ENCODE assay signal across 8 mouse cellular contexts in genomic region chr9:58805601-58806318, GRCm38 (mm10). TPM values are rescaled to one million over a fixed set of nuclear protein-coding genes. Genes with fewer than 3 reads are reported as not detected.
DNase-seq lines count a peak whose midpoint lies in the region; ATAC-seq and TF ChIP-seq lines count a peak whose summit lies in the region.

No protein-coding gene starts in this region.

- TF ChIP-seq EP300 in MEL (IDR thresholded peaks at IDR 0.05; ENCODE audit: low read depth in 1 of 2, low read length in 2 of 2) = no peak

- 9% methylated on average over 15 of the region's 15 CpGs for WGBS in forebrain, postnatal 0 days
- 15% methylated on average over 15 of the region's 15 CpGs for WGBS in hindbrain, embryonic 14.5 days
- WGBS in limb, embryonic 15.5 days = 11% methylated on average over 15 of the region's 15 CpGs
- 10% methylated on average over 15 of the region's 15 CpGs for WGBS in midbrain, embryonic 13.5 days
- 12% methylated on average over 15 of the region's 15 CpGs for WGBS in stomach, embryonic 15.5 days

- TF ChIP-seq RAD21 in MEL (IDR thresholded peaks at IDR 0.05; ENCODE audit: low read depth, low read length) = no peak

- peak; percentile 69 for ATAC-seq in forebrain, postnatal 0 days
- no peak for ATAC-seq in hindbrain, embryonic 14.5 days (ENCODE audit: low FRiP score)
- no peak for ATAC-seq in limb, embryonic 15.5 days (ENCODE audit: insufficient number of reproducible peaks, low FRiP score, low TSS enrichment, low read depth)
- peak; percentile 85 for ATAC-seq in midbrain, embryonic 13.5 days
- no peak for ATAC-seq in stomach, embryonic 15.5 days (ENCODE audit: insufficient read depth, low FRiP score, low read depth)

- no peaks in the 10 kb centered on the region for H3K36me3 ChIP-seq in MEL (ENCODE audit: control insufficient read depth in 1 of 2, insufficient read depth in 2 of 2, low read length in 2 of 2)
- H3K36me3 ChIP-seq in forebrain, postnatal 0 days (ENCODE audit: insufficient read depth) = no peaks in the 10 kb centered on the region
- H3K36me3 ChIP-seq in hindbrain, embryonic 14.5 days (replicated peaks; ENCODE audit: control insufficient read depth, insufficient read depth) = no peaks in the 10 kb centered on the region
- H3K36me3 ChIP-seq in limb, embryonic 15.5 days = no peaks in the 10 kb centered on the region
- H3K36me3 ChIP-seq in midbrain, embryonic 13.5 days = no peaks in the 10 kb centered on the region
- H3K36me3 ChIP-seq in stomach, embryonic 15.5 days = no peaks in the 10 kb centered on the region

- no peak for TF ChIP-seq CTCF in MEL (IDR thresholded peaks at IDR 0.05 in 2 of 3, conservative IDR thresholded peaks at IDR 0.05 in 1 of 3; ENCODE audit: control insufficient read depth in 1 of 3, insufficient read depth in 1 of 3, low read depth in 2 of 3, low read length in 3 of 3, poor library complexity in 1 of 3, severe bottlenecking in 1 of 3)
- TF ChIP-seq CTCF in forebrain, postnatal 0 days (IDR thresholded peaks at IDR 0.05; ENCODE audit: low read depth) = no peak

- H3K27me3 ChIP-seq in MEL (ENCODE audit: control insufficient read depth in 1 of 2, insufficient read depth in 2 of 2, low read length in 2 of 2) = peaks cover 3 to 9% of the 10 kb centered on the region in 2 experiments
- H3K27me3 ChIP-seq in forebrain, postnatal 0 days (ENCODE audit: insufficient read depth, low read length) = peaks cover 7% of the 10 kb centered on the region
- no peaks in the 10 kb centered on the region for H3K27me3 ChIP-seq in hindbrain, embryonic 14.5 days (ENCODE audit: control insufficient read depth, insufficient read depth, low read length)
- H3K27me3 ChIP-seq in limb, embryonic 15.5 days = 0 out of 2 replicates have a peak, but pooled peaks cover 2% of the 10 kb centered on the region
- H3K27me3 ChIP-seq in midbrain, embryonic 13.5 days = 0 out of 2 replicates have a peak, but pooled peaks cover 3% of the 10 kb centered on the region
- no peaks in the 10 kb centered on the region for H3K27me3 ChIP-seq in stomach, embryonic 15.5 days (replicated peaks)

- no peak overlapping the region for H3K27ac ChIP-seq in MEL (ENCODE audit: control insufficient read depth, low read depth, low read length)
- no peak overlapping the region for H3K27ac ChIP-seq in forebrain, postnatal 0 days (ENCODE audit: low read depth, low read length)
- no peak overlapping the region for H3K27ac ChIP-seq in hindbrain, embryonic 14.5 days
- no peak overlapping the region for H3K27ac ChIP-seq in limb, embryonic 15.5 days
- no peak overlapping the region for H3K27ac ChIP-seq in midbrain, embryonic 13.5 days
- no peak overlapping the region for H3K27ac ChIP-seq in stomach, embryonic 15.5 days

- H3K4me3 ChIP-seq in MEL (ENCODE audit: control insufficient read depth in 1 of 2, insufficient read depth in 1 of 2, low read depth in 2 of 2, low read length in 2 of 2) = no peak overlapping the region
- H3K4me3 ChIP-seq in forebrain, postnatal 0 days (ENCODE audit: low read depth, low read length) = 0 out of 2 replicates have a peak overlapping the region, but pooled peaks have one; percentile 9
- H3K4me3 ChIP-seq in hindbrain, embryonic 14.5 days (replicated peaks; ENCODE audit: low read length) = no peak overlapping the region; the same call in 1 of the 2 replicates
- peak overlapping the region; percentile 24 for H3K4me3 ChIP-seq in limb, embryonic 15.5 days
- H3K4me3 ChIP-seq in midbrain, embryonic 13.5 days (replicated peaks) = peak overlapping the region; percentile 27
- peak overlapping the region; percentile 15 for H3K4me3 ChIP-seq in stomach, embryonic 15.5 days (replicated peaks)

- peak overlapping the region; percentile 44 for H3K4me2 ChIP-seq in forebrain, postnatal 0 days (ENCODE audit: low read depth)
- H3K4me2 ChIP-seq in hindbrain, embryonic 14.5 days (replicated peaks) = peak overlapping the region; percentile 45
- H3K4me2 ChIP-seq in limb, embryonic 15.5 days = peak overlapping the region; percentile 46
- H3K4me2 ChIP-seq in midbrain, embryonic 13.5 days (replicated peaks) = peak overlapping the region; percentile 57
- H3K4me2 ChIP-seq in stomach, embryonic 15.5 days = peak overlapping the region; percentile 48

- 0 out of 4 replicates have a peak, but pooled peaks cover 0 to 3% of the 10 kb centered on the region in 2 experiments for H3K4me1 ChIP-seq in MEL (ENCODE audit: control insufficient read depth in 1 of 2, insufficient read depth in 2 of 2, low read length in 2 of 2)
- H3K4me1 ChIP-seq in forebrain, postnatal 0 days (ENCODE audit: insufficient read depth) = peaks cover 8% of the 10 kb centered on the region
- H3K4me1 ChIP-seq in hindbrain, embryonic 14.5 days (replicated peaks; ENCODE audit: control insufficient read depth, insufficient read depth, low read length) = peaks cover 9% of the 10 kb centered on the region
- peaks cover 6% of the 10 kb centered on the region for H3K4me1 ChIP-seq in limb, embryonic 15.5 days
- peaks cover 9% of the 10 kb centered on the region for H3K4me1 ChIP-seq in midbrain, embryonic 13.5 days (replicated peaks)
- 0 out of 2 replicates have a peak, but pooled peaks cover 4% of the 10 kb centered on the region for H3K4me1 ChIP-seq in stomach, embryonic 15.5 days

- no peak for TF ChIP-seq POLR2A in MEL (IDR thresholded peaks at IDR 0.05; ENCODE audit: control insufficient read depth in 1 of 2, insufficient read depth in 1 of 2, low read depth in 1 of 2, low read length in 2 of 2, poor library complexity in 1 of 2)

- peak; percentile 71 for DNase-seq in MEL (ENCODE audit: low read depth, low spot score)
- peak; percentile 72 for DNase-seq in adrenal gland, postnatal 25 days
- DNase-seq in forebrain, postnatal 0 days = peak; percentile 52
- peak; percentile 69 for DNase-seq in hindbrain, embryonic 14.5 days (ENCODE audit: low spot score)
- DNase-seq in cerebellum, adult 9-11 months = no peak

- no peaks in the 10 kb centered on the region for H3K9me3 ChIP-seq in MEL (replicated peaks; ENCODE audit: insufficient read depth, low read length)
- no peaks in the 10 kb centered on the region for H3K9me3 ChIP-seq in forebrain, postnatal 0 days (ENCODE audit: low read length)
- H3K9me3 ChIP-seq in hindbrain, embryonic 14.5 days (ENCODE audit: control insufficient read depth, low read length) = no peaks in the 10 kb centered on the region
- no peaks in the 10 kb centered on the region for H3K9me3 ChIP-seq in limb, embryonic 15.5 days
- no peaks in the 10 kb centered on the region for H3K9me3 ChIP-seq in midbrain, embryonic 13.5 days
- H3K9me3 ChIP-seq in stomach, embryonic 15.5 days = no peaks in the 10 kb centered on the region

- no peaks in the 10 kb centered on the region for H3K79me2 ChIP-seq in MEL (ENCODE audit: control insufficient read depth, insufficient read depth, low read length, poor library complexity)

- H3K9ac ChIP-seq in MEL (ENCODE audit: control insufficient read depth, low read depth, low read length, poor library complexity, severe bottlenecking) = no peak overlapping the region
- H3K9ac ChIP-seq in forebrain, postnatal 0 days = no peak overlapping the region
- H3K9ac ChIP-seq in hindbrain, embryonic 14.5 days = no peak overlapping the region
- H3K9ac ChIP-seq in limb, embryonic 15.5 days = no peak overlapping the region
- H3K9ac ChIP-seq in midbrain, embryonic 13.5 days (replicated peaks) = no peak overlapping the region
- no peak overlapping the region for H3K9ac ChIP-seq in stomach, embryonic 15.5 days

TF ChIP-seq in MEL, 35 proteins besides CTCF, POLR2A, EP300 and RAD21:
- TF ChIP-seq TCF12 (IDR thresholded peaks at IDR 0.05; ENCODE audit: low read depth, low read length) (no peak), NRF1 (IDR thresholded peaks at IDR 0.05; ENCODE audit: insufficient read depth, low read depth, low read length, poor library complexity, severe bottlenecking) (no peak)

RNA-seq across cellular contexts. Expression of gene Hcn4, which starts 17.5 kb away (rescaled TPM):
- not detected in 2 replicates for total RNA-seq in MEL (2012; rRNA removed)
- not detected for polyA plus RNA-seq in MEL (2012; ENCODE audit: insufficient read depth in 1 of 2, insufficient read length in 2 of 2, low read depth in 1 of 2, low replicate concordance in 2 of 2, missing spikeins in 1 of 2)
- total RNA-seq in adrenal gland, postnatal 25 days (2021) = 0.67 and 0.73 TPM in 2 replicates
- total RNA-seq in forebrain, postnatal 0 days (2014; rRNA removed) = 18.9 and 26.9 TPM in 2 replicates
- 2.9 and 4.1 TPM in 2 replicates for polyA plus RNA-seq in forebrain, postnatal 0 days (2015; fragmentation: Nextera tagmentation; extraction: Ambion mirVana)
- polyA plus RNA-seq in hindbrain, embryonic 14.5 days (2014; fragmentation: Nextera tagmentation; extraction: Ambion mirVana) = 4.9 and 6.2 TPM in 2 replicates
- 0.05 and 0.15 TPM in 2 replicates for polyA plus RNA-seq in limb, embryonic 15.5 days (2015; fragmentation: Nextera tagmentation; extraction: Ambion mirVana)
- 2.8 and 3.7 TPM in 2 replicates for polyA plus RNA-seq in midbrain, embryonic 13.5 days (2015; fragmentation: Nextera tagmentation; extraction: Ambion mirVana)
- 0.13 and 0.34 TPM in 2 replicates for polyA plus RNA-seq in stomach, embryonic 15.5 days (2015; fragmentation: Nextera tagmentation; extraction: Ambion mirVana)

Comparison
In these comparisons a context has a peak if more than half of its experiments do, and no peak if none do; other contexts are left out.
1. H3K4me3 ChIP-seq: peak in forebrain, postnatal 0 days (single experiment), limb, embryonic 15.5 days (single experiment), midbrain, embryonic 13.5 days (single experiment) and stomach, embryonic 15.5 days (single experiment); none in MEL (0 of 2) and hindbrain, embryonic 14.5 days (single experiment).
2. ATAC-seq: peak in forebrain, postnatal 0 days (single experiment) and midbrain, embryonic 13.5 days (single experiment); none in hindbrain, embryonic 14.5 days (single experiment), limb, embryonic 15.5 days (single experiment) and stomach, embryonic 15.5 days (single experiment).
3. Peak in every context shown above with its lines, with median percentiles within 50 percentile points of each other: H3K4me2 ChIP-seq.